Mouse (Mus musculus) myocyte (in vitro differentiated cells): Measurements from ENCODE around the gene Rps28.

Experiments
- CEBPB ChIP-seq: IDR thresholded peaks from 2 replicates; pipeline ENCODE4 v1.6.1; 2011; ENCODE audit warnings: mild to moderate bottlenecking, moderate library complexity; ENCODE audit not compliant: poor library complexity, insufficient read depth, severe bottlenecking
- E2F4 ChIP-seq: IDR thresholded peaks from one replicate; pipeline ENCODE4 v1.6.1; 2011; ENCODE audit warnings: mild to moderate bottlenecking, control low read depth, moderate library complexity; ENCODE audit not compliant: insufficient read depth
- MAX ChIP-seq: IDR thresholded peaks from one replicate; pipeline ENCODE4 v1.6.1; 2011; ENCODE audit warnings: low read depth, mild to moderate bottlenecking, control low read depth
- MYOG ChIP-seq, 3 experiments: IDR thresholded peaks; one replicate each; pipeline ENCODE4 v1.6.1; 2011; ENCODE audit warnings: control low read depth in 2 of 3, low read depth in 2 of 3, mild to moderate bottlenecking in 2 of 3; ENCODE audit not compliant: insufficient read length in 2 of 3, control insufficient read depth in 1 of 3, insufficient read depth in 1 of 3
- POLR2A ChIP-seq: IDR thresholded peaks from one replicate; pipeline ENCODE4 v1.6.1; 2011; ENCODE audit warnings: low read depth, mild to moderate bottlenecking, control low read depth, moderate library complexity; ENCODE audit not compliant: insufficient read length
- POLR2AphosphoS2 ChIP-seq: IDR thresholded peaks from one replicate; pipeline ENCODE4 v1.6.1; 2011; ENCODE audit warnings: low read depth, control low read depth; ENCODE audit not compliant: insufficient read length
- REST ChIP-seq: IDR thresholded peaks from one replicate; pipeline ENCODE4 v1.6.1; 2011; ENCODE audit warnings: mild to moderate bottlenecking, control low read depth, moderate library complexity; ENCODE audit not compliant: insufficient read depth, insufficient read length
- TCF12 ChIP-seq: IDR thresholded peaks from one replicate; pipeline ENCODE4 v1.6.1; 2011; ENCODE audit warnings: mild to moderate bottlenecking, control low read depth; ENCODE audit not compliant: poor library complexity, insufficient read depth, severe bottlenecking
- TCF3 ChIP-seq: IDR thresholded peaks from one replicate; pipeline ENCODE4 v1.6.1; 2011; ENCODE audit warnings: low read depth, control low read depth; ENCODE audit not compliant: insufficient read length
- USF1 ChIP-seq: IDR thresholded peaks from one replicate; pipeline ENCODE4 v1.6.1; 2011; ENCODE audit warnings: low read depth, mild to moderate bottlenecking, control low read depth, moderate library complexity

- TF ChIP-seq MAX = no peak
- no peak for TF ChIP-seq POLR2A
- no peak for TF ChIP-seq REST
- TF ChIP-seq POLR2AphosphoS2 = no peak
- TF ChIP-seq E2F4 = no peak
- no peak for TF ChIP-seq MYOG (IDR thresholded peaks at IDR 0.05; ENCODE audit: control insufficient read depth in 1 of 3, insufficient read depth in 1 of 3, insufficient read length in 2 of 3, low read depth in 2 of 3)
- TF ChIP-seq CEBPB = no peak
- no peak for TF ChIP-seq USF1
- TF ChIP-seq TCF3 = no peak
- no peak for TF ChIP-seq TCF12
Observed at GRCm38 (mm10) chr17:33798306-33798705, 26.1 kb downstream of the Rps28 start.
